Mouse (Mus musculus) retina, embryonic 14.5 days (tissue): ENCODE data around the gene Ifit1bl1.
"Not testable (repeated sequence)": the region's sequence is repeated elsewhere in the genome, so short reads cannot be mapped to it uniquely, and the experiment has no call there.

ENCODE experiments used
- DNase-seq: peaks from one replicate; pipeline ENCODE4 v3.0.0-alpha.2; 2015; ENCODE audit warnings: low spot score

Gene Ifit1bl1

GRCm38 (mm10) chr19:34601888-34602287 is at the start of gene Ifit1bl1:
Ifit1bl1 (minus strand) TSS chr19:34601956.
- DNase-seq: not testable (repeated sequence)

DNA sequence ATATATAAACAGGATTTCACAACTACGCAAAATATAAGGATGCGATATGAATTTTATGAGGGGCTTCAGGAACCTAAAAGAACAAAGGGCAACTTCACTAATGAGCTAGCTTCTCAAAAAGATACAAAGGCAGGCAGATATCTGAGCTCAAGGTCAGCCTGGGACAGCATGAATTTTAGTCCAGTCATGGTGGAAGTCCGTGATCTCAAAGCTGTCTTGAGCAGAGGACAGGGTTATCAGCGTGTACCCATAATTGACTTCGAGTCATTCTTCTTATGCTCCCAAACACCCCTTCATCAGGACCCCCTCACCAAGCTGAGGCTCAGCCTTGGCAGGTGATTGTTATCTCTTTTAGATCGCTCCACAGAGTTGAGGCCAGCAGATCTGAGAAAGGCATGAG is 49.2 kb upstream of the Ifit1bl1 start:
- no peak for DNase-seq

- DNase-seq: no peak
Observed at GRCm38 (mm10) chr19:34650276-34650675, 48.5 kb upstream of the Ifit1bl1 start.

DNA sequence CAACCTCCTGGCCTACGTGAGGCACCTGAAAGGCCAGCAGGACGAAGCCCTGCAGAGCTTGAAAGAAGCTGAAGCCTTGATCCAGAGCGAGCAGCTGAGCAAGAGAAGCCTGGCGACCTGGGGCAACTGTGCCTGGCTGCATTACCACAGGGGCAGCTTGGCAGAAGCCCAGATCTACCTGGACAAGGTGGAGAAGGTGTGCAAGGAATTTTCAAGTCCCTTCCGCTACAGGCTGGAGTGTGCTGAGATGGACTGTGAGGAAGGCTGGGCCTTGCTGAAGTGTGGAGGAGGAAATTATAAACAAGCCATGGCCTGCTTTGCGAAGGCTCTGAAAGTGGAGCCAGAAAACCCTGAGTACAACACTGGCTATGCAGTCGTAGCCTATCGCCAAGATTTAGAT is 45.9 kb upstream of the Ifit1bl1 start:
- not testable (repeated sequence) for DNase-seq

DNA sequence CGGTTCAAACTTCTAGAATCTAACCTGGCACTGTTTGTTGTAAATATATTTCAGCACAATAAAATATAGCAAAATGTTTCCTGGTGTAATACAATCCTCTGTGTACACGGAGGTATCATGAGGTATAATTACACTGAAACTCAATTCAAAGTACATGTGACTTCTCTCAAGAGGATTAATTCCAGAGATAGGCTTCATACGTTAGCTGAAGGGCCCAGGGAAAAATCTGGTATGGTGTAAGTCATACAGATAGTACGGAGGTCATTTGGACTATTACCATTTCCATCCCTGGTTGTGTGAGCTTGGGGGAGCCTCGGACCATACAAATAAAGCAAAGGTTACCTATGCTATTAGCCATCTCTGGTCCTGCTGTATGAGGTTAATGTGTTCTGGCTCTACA is 40.9 kb upstream of the Ifit1bl1 start:
- DNase-seq: no peak

DNA sequence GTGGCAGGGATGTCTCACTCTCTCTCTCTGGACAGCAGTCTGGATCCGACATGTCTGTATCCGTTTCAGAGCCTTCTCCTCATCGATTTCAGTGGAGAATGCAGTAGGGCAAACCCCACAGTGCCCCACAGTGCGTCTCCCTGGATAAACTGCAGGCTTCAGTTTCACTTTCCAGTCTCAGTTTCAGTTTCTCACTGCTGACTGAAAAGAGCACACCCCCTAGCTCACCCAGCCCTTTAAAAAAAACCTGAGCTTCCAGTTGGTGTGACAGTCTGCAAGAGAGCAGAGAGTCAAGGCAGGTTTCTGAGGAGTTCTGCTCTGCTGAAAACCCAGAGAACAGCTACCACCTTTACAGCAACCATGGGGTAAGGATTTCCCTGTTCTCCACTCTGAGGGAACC is 38.9 kb upstream of the Ifit1bl1 start, which contains the start of the genes Ifit1bl2 and Ifit1:
TSS of gene Ifit1bl2 (minus strand) at position 121 of the 400 bp plus-strand sequence.
TSS of gene Ifit1 (plus strand) at position 249 of the 400 bp plus-strand sequence.
- DNase-seq: no peak

- DNase-seq: peak; percentile 80
Observed at GRCm38 (mm10) chr19:34636933-34637557, 35.3 kb upstream of the Ifit1bl1 start.

GRCm38 (mm10) chr19:34633484-34633883 is 31.7 kb upstream of the Ifit1bl1 start:
- no peak for DNase-seq

DNA sequence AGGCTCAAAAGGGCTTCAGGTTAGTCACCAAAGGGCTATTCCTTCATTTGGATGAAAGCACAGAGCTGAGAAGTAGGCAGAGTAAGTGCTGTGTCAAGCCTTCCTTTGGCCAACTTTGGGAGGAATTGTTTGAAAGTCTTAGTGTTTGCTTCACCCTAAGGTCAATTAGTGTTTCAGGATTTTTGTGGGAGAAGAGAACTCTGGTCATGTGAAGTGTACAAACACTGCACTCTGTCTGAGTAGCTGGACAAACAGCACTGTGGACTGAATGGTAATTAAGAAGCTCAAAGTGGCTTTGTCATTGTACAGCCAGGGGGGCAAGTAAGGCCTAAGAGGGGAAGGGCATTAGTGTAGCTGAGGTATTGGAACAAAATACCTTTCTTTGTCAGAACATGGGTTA is 29.7 kb upstream of the Ifit1bl1 start:
- DNase-seq: no peak

DNA sequence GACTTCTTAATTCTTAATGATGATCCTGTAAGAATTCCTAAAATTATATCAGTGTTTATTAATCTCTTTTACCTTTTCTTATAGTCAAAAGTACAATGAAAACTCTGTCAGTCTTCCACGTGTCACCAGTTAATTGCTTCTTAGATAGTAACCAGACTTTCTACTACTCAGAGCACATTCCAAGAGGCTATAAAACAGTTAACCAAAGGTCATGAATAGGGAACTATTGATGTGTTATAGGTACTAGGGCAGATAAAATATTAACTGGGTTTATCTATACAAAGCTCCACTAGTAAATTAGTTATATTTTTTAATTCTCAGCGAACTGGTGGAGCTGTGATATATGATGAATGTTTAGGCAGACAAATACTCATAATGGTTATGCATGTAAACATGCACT is 25.7 kb upstream of the Ifit1bl1 start:
- no peak for DNase-seq

GRCm38 (mm10) chr19:34624663-34625062 is 22.9 kb upstream of the Ifit1bl1 start:
- no peak for DNase-seq

DNA sequence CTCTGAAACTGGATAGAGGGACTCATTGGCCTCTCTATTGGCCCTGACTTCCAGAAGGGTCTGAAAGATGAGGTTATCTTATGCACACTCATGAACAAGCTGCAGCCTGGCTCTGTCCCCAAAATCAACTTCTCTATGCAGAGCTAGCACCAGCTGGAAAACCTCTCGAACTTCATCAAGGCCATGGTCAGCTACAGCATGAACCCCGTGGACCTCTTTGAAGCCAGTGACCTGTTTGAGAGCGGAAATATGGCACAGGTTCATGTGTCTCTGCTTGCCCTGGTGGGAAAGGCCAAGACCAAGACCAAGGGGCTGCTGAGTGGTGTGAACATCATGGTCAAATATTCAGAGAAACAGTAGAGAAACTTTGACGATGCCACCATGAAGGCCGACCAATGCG is 22.0 kb upstream of the Ifit1bl1 start:
- DNase-seq: no peak

DNA sequence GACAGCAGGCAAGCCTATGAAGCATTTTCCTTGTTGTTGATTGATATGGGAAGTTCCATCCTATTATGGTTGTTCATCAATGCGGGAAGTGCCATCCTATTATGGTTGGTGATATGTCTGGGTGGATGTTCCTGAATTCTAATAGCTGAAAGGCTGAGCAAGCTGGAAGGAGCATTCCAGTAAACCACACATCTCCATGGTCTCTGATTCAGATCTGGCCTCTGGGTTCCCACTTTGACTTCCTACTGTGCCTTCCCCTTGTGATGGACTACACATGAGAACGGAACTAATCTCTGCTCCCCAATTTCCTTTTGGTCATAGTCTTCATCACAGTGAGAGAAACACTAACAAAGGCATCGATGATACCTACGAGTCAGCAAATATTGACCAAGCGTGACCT is 19.1 kb upstream of the Ifit1bl1 start:
- no peak for DNase-seq

GRCm38 (mm10) chr19:34612243-34613001 is 10.7 kb upstream of the Ifit1bl1 start:
- not testable (repeated sequence) for DNase-seq

DNA sequence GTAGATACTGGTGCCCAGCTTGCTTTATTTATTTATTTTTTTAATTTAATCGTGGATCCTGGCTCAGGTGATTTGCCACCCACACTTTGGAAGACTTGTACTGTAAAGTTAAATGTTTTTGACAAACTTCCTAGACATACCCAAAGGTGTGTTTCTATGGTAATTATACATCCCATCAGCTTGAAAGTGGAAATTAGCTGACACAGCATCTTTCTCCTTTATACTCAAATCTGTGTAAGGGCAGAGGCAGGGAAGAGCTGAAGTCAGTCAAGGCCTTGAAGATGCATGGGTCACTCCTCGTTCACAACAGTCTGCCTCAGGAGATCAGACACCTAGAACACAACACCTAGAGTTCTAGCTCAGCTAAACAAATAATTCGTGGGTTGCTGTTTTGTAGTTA is 8.4 kb upstream of the Ifit1bl1 start:
- DNase-seq: not testable (repeated sequence)

- DNase-seq: not testable (repeated sequence)
Observed at GRCm38 (mm10) chr19:34607237-34608051, 5.7 kb upstream of the Ifit1bl1 start, which contains the start of gene Ifit3b. Ifit3b (plus strand) TSS chr19:34607970.

DNA sequence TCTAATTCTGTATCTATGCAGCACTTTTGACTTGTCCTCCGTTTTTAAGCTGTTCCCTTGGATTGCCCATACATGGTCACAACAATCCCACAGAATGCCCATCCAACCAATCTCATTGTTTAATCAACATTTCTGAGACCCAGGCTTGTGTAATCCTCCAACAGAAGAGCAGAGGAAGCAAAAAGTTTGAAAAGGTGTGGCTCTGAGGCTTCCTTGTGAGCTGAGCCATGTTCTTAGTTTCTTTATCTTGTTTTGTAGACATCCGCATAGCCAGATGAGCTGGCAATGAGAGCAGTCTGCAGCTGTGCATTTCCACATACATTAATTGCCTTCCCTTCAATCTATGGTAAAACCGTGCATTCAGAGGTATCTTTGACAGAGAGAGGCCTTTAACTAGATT is 3.7 kb upstream of the Ifit1bl1 start:
- no peak for DNase-seq

DNA sequence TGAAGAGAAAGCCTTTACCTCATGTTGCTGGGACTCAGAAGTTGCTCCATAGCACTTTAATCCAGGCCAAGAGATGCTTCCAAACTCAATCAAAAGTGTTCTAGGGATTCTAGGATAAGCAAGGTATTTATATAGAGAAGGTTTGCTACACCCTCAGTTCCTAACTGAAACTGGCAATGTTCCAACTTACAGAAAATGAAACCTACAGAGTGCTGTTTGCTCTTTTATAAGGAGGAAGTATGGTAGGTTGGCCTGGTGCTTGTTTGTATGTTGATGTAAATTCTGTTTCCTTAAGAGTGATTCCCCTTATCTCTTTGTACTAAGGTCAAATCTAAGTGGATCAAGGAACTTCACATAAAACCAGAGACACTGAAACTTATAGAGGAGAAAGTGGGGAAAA is 2.5 kb downstream of the Ifit1bl1 start:
- not testable (repeated sequence) for DNase-seq

DNA sequence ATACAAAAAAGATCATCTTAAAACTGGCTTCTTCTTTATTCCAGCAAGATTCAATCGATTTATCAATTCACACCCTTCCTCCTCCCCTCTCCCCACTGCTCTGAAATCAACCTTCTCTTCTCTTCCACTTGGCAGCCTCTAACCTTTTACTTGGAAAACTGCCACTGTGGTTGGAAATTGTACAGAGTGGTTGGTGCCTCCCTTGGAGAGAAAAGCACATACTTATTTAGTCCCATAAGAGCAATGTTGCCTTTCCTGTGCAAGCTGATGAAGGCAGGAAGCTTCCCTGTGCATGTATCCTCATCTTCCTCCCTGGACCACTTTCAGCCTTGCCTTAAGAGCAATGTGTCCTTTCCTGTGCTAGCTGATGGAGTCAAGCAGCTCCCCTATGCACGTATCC is 3.4 kb downstream of the Ifit1bl1 start:
- no peak for DNase-seq

- DNase-seq: no peak
Observed at GRCm38 (mm10) chr19:34596811-34597210, 4.9 kb downstream of the Ifit1bl1 start.

DNA sequence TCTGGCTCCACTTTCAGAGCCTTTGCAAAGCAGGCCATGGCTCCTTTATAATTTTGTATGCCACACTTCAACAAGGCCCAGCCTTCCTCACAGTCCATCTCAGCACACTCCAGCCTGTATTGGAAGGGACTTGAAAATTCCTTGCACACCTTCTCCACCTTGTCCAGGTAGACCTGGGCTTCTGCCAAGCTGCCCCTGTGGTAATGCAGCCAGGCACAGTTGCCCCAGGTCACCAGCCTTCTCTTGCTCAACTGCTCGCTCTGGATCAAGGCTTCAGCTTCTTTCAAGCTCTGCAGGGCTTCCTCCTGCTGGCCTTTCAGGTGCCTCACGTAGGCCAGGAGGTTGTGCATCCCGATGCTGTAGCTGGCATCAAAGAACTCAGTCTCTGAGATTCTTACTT is 7.2 kb downstream of the Ifit1bl1 start:
- DNase-seq: not testable (repeated sequence)

DNA sequence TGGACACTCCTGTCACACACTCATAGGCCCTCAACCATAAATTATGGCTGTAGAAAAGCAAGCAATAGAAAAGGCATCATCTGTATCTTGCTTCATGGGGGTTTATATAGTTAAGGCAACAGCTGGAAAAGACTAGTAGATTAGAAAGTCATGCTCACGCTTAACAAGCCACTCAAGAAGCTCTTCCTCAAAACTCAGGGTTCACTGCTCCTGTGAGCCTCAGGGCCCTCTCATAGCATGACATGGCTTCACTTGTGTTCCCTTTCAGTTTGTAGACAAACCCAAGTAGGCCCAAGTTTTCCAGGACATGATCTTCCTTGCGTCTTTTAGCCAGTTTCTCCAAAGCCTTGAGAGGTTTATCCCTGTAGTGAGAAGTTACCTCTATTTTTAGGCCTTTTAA is 8.3 kb downstream of the Ifit1bl1 start:
- no peak for DNase-seq

DNA sequence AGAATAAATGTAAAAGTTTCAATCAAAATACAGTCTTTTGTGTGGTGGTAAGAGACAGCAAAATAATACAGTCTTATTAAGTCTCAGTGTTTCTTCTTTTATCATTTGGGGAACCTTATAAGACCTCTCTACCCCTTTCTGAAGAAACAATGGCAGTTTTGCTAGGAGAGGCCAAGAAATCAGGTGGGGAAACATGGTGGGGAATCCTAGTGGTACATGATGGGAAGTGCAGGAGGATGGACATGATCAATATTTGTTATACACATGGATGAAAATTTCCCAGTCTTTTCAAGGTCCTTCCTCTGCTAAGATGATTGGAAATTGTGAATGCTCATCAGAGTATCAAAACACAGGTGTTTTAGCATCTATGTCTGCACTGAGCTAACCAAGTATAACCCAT is 12.8 kb downstream of the Ifit1bl1 start:
- DNase-seq: no peak
